Mouse (Mus musculus) brain, embryonic 14.5 days (tissue): ENCODE results near the gene Adh1. TPM values are rescaled to one million over a fixed set of nuclear protein-coding genes. Genes with fewer than 3 reads are reported as not detected.
A peak's percentile ranks its signal among the peaks of the same experiment; 100 is the strongest.

Experiments
- DNase-seq: peaks from one replicate; pipeline ENCODE4 v3.0.0-alpha.2; 2011; ENCODE audit warnings: low read depth
- CTCF ChIP-seq: fragments of 200-500 bp; IDR thresholded peaks from 2 replicates; pipeline ENCODE4 v1.5.1; 2012; ENCODE audit warnings: inconsistent platforms, mild to moderate bottlenecking, moderate library complexity, borderline replicate concordance; ENCODE audit not compliant: insufficient read depth, insufficient read length; ENCODE audit errors: extremely low read depth
- POLR2A ChIP-seq: fragments of 200-500 bp; IDR thresholded peaks from 2 replicates; pipeline ENCODE4 v1.6.1; 2012; ENCODE audit warnings: mild to moderate bottlenecking, inconsistent platforms, borderline replicate concordance; ENCODE audit not compliant: poor library complexity, insufficient read depth, insufficient read length, severe bottlenecking; ENCODE audit errors: extremely low read depth
- polyA plus RNA-seq: library from polyadenylated mRNA; depleted of rRNA; stranded (reverse); fragments of >200 nt; gene quantifications from 2 replicates; pipeline ENCODE4 v1.2.3, GENCODE M21; 2012; rRNA removed

Gene Adh1
- polyA plus RNA-seq, result 0.55 and 1.5 TPM in 2 replicates

- TF ChIP-seq CTCF, result no peak
- TF ChIP-seq POLR2A, result no peak
These were observed at the start of gene Adh1 for GRCm38 (mm10) chr3:138260721-138261669. Gene Adh1 (plus strand): TSS chr3:138260991.

GRCm38 (mm10) chr3:138212431-138212951 lies 48.3 kb upstream of the Adh1 start:
- no peak for TF ChIP-seq CTCF
- TF ChIP-seq POLR2A, result no peak
- DNase-seq, result no peak

More at GRCm38 (mm10) chr3:138260721-138261669, at the start of gene Adh1:
- no peak for DNase-seq

- DNase-seq, result peak; percentile 32
These were observed 45.3 kb upstream of the Adh1 start for GRCm38 (mm10) chr3:138215395-138215989.

GRCm38 (mm10) chr3:138216091-138216490 lies 44.7 kb upstream of the Adh1 start:
- DNase-seq, result no peak
- TF ChIP-seq POLR2A, result no peak
- TF ChIP-seq CTCF, result no peak

More at GRCm38 (mm10) chr3:138215395-138215989, 45.3 kb upstream of the Adh1 start:
- TF ChIP-seq POLR2A, result no peak
- no peak for TF ChIP-seq CTCF

- TF ChIP-seq CTCF (no peak), POLR2A (no peak)
- no peak for DNase-seq
These were observed 43.0 kb upstream of the Adh1 start, which contains the start of gene Adh7 for GRCm38 (mm10) chr3:138217631-138218264. Gene Adh7 (plus strand): TSS chr3:138217760.

- DNase-seq, result no peak
- TF ChIP-seq CTCF (no peak), POLR2A (no peak)
These were observed 39.7 kb upstream of the Adh1 start for GRCm38 (mm10) chr3:138221116-138221515.

- TF ChIP-seq POLR2A (no peak), CTCF (no peak)
- DNase-seq, result no peak
These were observed 38.3 kb upstream of the Adh1 start for GRCm38 (mm10) chr3:138222511-138222910.

GRCm38 (mm10) chr3:138222952-138223351 lies 37.8 kb upstream of the Adh1 start:
- TF ChIP-seq CTCF (peak; percentile 69; the same call in 1 of the 2 replicates), POLR2A (no peak)

GRCm38 (mm10) chr3:138224363-138224954 lies 36.3 kb upstream of the Adh1 start:
- no peak for DNase-seq

More at GRCm38 (mm10) chr3:138222952-138223351, 37.8 kb upstream of the Adh1 start:
- peak; percentile 83 for DNase-seq

GRCm38 (mm10) chr3:138225331-138225730 lies 35.5 kb upstream of the Adh1 start:
- TF ChIP-seq CTCF (no peak), POLR2A (no peak)
- DNase-seq, result no peak

More at GRCm38 (mm10) chr3:138224363-138224954, 36.3 kb upstream of the Adh1 start:
- no peak for TF ChIP-seq POLR2A
